Mouse (Mus musculus) neural tube, embryonic 14.5 days (tissue): ENCODE data around the gene Ktn1. TPM values are rescaled to one million over a fixed set of nuclear protein-coding genes. Genes with fewer than 3 reads are reported as not detected.

Experiments used
- ATAC-seq: fragments of 200-750 bp; cut with Nextera tagmentation; 2 replicates; pipeline ENCODE4 v1.8.0; 2017; ENCODE audit warnings: low read depth, mild to moderate bottlenecking, moderate TSS enrichment, moderate library complexity
- H3K27ac ChIP-seq: fragments of 300-500 bp; sonication (generic); 2 replicates; pipeline ENCODE4 v1.5.1; 2014; ENCODE audit warnings: low read depth, mild to moderate bottlenecking, control low read depth, low read length, moderate library complexity, mixed read lengths
- H3K27me3 ChIP-seq: fragments of 300-500 bp; sonication (generic); 2 replicates; pipeline ENCODE4 v1.6.1; 2014; ENCODE audit warnings: low read length; ENCODE audit not compliant: control insufficient read depth, insufficient read depth
- H3K36me3 ChIP-seq: fragments of 300-500 bp; sonication (generic); 2 replicates; pipeline ENCODE4 v1.6.1; 2014; ENCODE audit warnings: low read length, mixed read lengths; ENCODE audit not compliant: control insufficient read depth, insufficient read depth
- H3K4me1 ChIP-seq: fragments of 300-500 bp; sonication (generic); 2 replicates; pipeline ENCODE4 v1.6.1; 2014; ENCODE audit warnings: low read length; ENCODE audit not compliant: control insufficient read depth, insufficient read depth
- H3K4me2 ChIP-seq: fragments of 300-500 bp; sonication (generic); 2 replicates; pipeline ENCODE4 v1.6.1; 2014; ENCODE audit warnings: mild to moderate bottlenecking, low read depth, low read length, control low read depth
- H3K4me3 ChIP-seq: fragments of 300-500 bp; sonication (generic); 2 replicates; pipeline ENCODE4 v1.5.1; 2014; ENCODE audit warnings: low read depth, low read length, control low read depth, mixed read lengths
- H3K9ac ChIP-seq: fragments of 300-500 bp; sonication (generic); replicated peaks from 2 replicates; pipeline ENCODE4 v1.6.1; 2014; ENCODE audit warnings: low read depth, mild to moderate bottlenecking, control low read depth, low read length, mixed read lengths
- H3K9me3 ChIP-seq: fragments of 300-500 bp; sonication (generic); 2 replicates; pipeline ENCODE4 v1.6.1; 2016; ENCODE audit warnings: low read length; ENCODE audit not compliant: control insufficient read depth
- WGBS: fragments of 180-500 bp; shearing (Covaris S2); extraction: QIAGEN DNeasy Blood & Tissue Kit; methylation state at CpG from one replicate; pipeline ENCODE4 v1.1.7; 2014; 5-methylcytosine and 5-hydroxymethylcytosine counted together
- polyA plus RNA-seq: library from polyadenylated mRNA; unstranded; fragments of >200 nt; fragmentation: Nextera tagmentation; extraction: Ambion mirVana; gene quantifications from 2 replicates; pipeline ENCODE4 v1.2.1, GENCODE M21; 2014

Gene Ktn1
- polyA plus RNA-seq, 1 experiment from 2014 or later: 88.7 TPM

DNA sequence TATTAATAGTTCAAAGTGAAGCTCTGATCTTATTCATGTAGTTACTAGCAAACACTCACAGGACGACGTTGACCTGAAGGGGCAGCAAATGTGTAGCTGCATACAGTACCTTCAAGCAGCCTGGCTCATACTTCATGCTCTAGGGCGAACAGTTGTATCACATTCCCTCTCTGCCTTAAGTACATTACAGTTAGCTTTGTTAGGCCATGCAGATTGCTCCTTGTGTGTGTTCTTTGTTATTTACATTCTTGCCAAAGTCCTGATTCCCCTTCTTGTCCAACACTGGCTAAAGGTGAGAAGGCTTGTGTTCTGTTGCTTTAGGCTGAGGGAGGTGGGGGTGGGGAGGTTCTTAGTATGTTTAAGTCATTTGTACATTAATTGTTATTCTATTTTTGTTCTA lies 61.3 kb downstream of the Ktn1 start:
- Histone ChIP-seq H3K4me3 (no peak overlapping the region), H3K27ac (no peak overlapping the region), H3K4me1 (no peaks in the 10 kb centered on the region), H3K4me2 (no peak overlapping the region), H3K36me3 (peaks cover 38% of the 10 kb centered on the region), H3K27me3 (no peaks in the 10 kb centered on the region), H3K9me3 (no peaks in the 10 kb centered on the region), H3K9ac (no peak overlapping the region)
- ATAC-seq: no peak
- 84% methylated on average over 3 of the region's 3 CpGs for WGBS

DNA sequence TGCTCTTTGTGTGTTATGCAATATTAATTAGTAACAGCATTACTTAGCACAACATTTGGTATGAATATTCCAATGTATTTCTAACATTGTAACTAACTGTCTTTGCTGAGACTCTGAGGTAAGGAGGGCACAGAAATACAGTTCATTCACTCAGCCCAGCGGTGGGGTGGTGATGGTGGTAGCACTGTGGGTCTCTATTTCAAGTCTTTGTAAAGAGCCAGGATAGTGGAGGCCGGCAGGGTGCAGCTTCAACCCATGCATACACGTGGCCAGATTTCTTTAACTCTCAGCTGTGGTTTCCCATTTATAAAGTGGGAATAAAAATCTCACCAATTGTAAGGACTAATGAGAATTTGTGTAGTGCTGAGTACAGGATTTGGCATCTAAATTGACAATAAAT lies 67.5 kb downstream of the Ktn1 start:
- no peaks in the 10 kb centered on the region for H3K27me3 ChIP-seq
- H3K9me3 ChIP-seq: no peaks in the 10 kb centered on the region
- peaks cover 14% of the 10 kb centered on the region for H3K36me3 ChIP-seq
- no peak overlapping the region for H3K4me3 ChIP-seq
- H3K9ac ChIP-seq: no peak overlapping the region
- no peak overlapping the region for H3K4me2 ChIP-seq
- H3K27ac ChIP-seq: no peak overlapping the region
- H3K4me1 ChIP-seq: no peaks in the 10 kb centered on the region
- 89% methylated on average over 3 of the region's 3 CpGs for WGBS
- ATAC-seq: no peak

DNA sequence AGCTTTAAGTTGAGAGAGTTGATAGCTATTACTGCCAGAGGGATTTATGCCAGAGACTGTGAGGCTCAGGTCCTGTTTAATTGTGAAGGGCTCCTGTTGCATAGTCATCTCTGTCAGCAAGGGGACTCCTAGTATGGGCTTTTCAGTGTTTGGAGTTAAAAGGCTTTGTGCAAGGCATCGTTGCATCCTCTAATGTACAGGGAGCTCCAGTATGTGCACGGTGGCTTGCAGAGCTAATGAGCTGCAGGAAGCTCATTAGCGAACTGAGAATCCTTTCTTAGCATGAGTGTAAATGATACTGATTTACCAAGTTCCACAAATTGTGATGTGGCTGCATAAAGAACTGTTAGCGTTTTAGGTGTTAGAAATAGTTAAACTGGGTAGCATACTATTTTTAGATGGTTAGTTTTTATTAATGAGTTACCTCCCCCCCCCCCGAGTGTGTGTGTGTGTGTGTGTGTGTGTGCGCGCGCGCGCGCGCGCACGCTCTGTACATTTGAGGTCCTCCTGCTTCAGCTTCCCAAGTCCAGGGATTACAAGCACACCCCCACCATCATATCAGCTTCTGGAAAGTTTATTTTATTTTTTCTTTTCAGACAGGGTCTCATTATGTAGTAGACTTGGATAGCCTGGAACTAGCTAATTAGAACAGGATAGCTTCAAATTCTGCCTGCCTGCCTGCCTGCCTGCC lies 69.8 kb downstream of the Ktn1 start:
- no peak overlapping the region for H3K9ac ChIP-seq
- no peak overlapping the region for H3K27ac ChIP-seq
- H3K4me3 ChIP-seq: no peak overlapping the region
- H3K36me3 ChIP-seq: peaks cover 8% of the 10 kb centered on the region
- no peak overlapping the region for H3K4me2 ChIP-seq
- 93% methylated on average over 14 of the region's 14 CpGs for WGBS
- no peak for ATAC-seq
- no peaks in the 10 kb centered on the region for H3K4me1 ChIP-seq
- no peaks in the 10 kb centered on the region for H3K9me3 ChIP-seq
- no peaks in the 10 kb centered on the region for H3K27me3 ChIP-seq

DNA sequence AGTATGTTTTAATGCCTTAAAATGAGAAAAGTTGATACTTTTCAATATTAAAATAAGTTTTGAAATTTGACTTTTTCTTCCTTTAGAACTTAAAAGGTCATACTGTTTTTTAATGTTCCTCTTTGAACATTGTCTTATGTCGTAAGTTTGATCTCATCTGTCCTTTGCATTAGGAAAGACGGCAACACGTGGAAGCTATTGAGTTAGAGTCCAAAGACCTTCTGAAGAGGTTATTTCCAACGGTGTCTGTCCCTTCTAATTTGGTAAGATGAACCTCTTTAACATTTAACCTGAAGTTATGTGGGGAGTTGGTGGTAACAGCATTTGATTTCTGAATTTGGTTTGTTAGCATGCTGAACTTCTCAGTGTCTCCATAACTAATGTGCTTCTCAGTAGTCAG lies 71.8 kb downstream of the Ktn1 start:
- 94% methylated on average over 4 of the region's 4 CpGs for WGBS
- no peaks in the 10 kb centered on the region for H3K9me3 ChIP-seq
- H3K4me3 ChIP-seq: no peak overlapping the region
- no peak overlapping the region for H3K4me2 ChIP-seq
- H3K27me3 ChIP-seq: no peaks in the 10 kb centered on the region
- H3K9ac ChIP-seq: no peak overlapping the region
- H3K27ac ChIP-seq: no peak overlapping the region
- ATAC-seq: no peak
- no peaks in the 10 kb centered on the region for H3K4me1 ChIP-seq
- H3K36me3 ChIP-seq: peaks cover 20% of the 10 kb centered on the region

DNA sequence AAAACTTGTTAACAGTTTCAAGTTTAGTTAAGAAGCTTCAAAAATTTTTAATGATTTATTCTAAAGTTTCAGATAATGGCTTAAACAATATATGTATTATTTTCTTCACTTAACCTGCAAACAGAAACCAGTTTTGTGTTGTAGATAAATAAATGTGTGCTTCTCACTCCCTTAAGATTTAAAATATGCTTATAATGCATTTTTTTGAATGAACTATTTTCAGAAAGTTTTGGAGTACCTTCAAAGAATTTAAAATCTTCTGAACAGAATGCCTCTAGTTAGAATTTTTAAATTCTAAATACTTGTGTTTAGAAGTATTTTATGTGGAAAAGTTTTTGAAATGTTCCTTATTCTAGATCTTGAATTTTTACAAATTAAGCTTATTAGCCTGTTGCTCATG lies 74.8 kb downstream of the Ktn1 start:
- no peaks in the 10 kb centered on the region for H3K4me1 ChIP-seq
- H3K27ac ChIP-seq: no peak overlapping the region
- H3K4me2 ChIP-seq: no peak overlapping the region
- ATAC-seq: no peak
- H3K9ac ChIP-seq: no peak overlapping the region
- H3K27me3 ChIP-seq: no peaks in the 10 kb centered on the region
- no peak overlapping the region for H3K4me3 ChIP-seq
- peaks cover 40% of the 10 kb centered on the region for H3K36me3 ChIP-seq
- no peaks in the 10 kb centered on the region for H3K9me3 ChIP-seq

DNA sequence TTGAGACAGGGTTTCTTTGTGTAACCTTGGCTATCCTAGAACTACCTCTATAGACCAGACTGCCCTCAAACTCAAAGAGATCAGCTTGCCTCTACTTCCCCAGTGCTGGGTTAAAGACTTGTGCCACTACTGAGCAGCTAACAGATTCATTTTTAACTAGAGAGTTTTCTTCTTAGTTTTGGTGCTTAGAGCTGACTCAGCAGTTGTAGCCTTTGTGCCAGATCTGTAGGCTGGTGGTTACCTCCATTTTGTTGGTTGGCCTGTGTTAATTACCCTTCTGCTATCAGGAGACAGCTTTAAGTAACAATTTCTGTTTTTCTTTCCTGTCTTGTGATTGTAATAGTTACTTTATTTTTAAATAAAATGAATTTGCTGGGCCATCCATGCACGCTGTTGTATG lies 80.3 kb downstream of the Ktn1 start:
- H3K4me1 ChIP-seq: no peaks in the 10 kb centered on the region
- H3K27me3 ChIP-seq: no peaks in the 10 kb centered on the region
- H3K9ac ChIP-seq: no peak overlapping the region
- H3K27ac ChIP-seq: no peak overlapping the region
- H3K4me3 ChIP-seq: no peak overlapping the region
- peaks cover 66% of the 10 kb centered on the region for H3K36me3 ChIP-seq
- H3K9me3 ChIP-seq: no peaks in the 10 kb centered on the region
- H3K4me2 ChIP-seq: no peak overlapping the region
- no peak for ATAC-seq
- WGBS: 95% methylated on average over 1 of the region's 1 CpGs

DNA sequence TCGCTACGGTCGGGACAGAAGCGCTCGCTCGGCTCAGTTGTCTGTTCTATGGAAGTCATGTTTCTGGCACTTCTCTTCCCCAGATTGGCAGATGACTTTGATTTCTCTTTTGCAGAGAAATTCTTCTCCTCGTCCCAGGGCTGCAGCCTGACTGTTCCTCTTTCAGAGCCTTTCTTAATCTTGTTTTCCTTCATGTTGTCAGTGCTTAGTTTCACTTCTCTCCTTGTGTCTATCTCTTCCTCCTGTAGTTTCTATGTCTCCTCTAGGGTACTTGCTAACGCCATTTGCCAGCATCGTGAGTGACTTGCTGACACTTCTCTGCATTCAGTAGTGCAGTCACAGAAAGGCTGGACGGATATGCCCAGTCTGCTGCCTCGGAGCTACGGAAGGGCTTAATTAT lies 87.1 kb downstream of the Ktn1 start:
- 97% methylated on average over 12 of the region's 12 CpGs for whole genome bisulfite sequencing
- no peak for ATAC-seq

DNA sequence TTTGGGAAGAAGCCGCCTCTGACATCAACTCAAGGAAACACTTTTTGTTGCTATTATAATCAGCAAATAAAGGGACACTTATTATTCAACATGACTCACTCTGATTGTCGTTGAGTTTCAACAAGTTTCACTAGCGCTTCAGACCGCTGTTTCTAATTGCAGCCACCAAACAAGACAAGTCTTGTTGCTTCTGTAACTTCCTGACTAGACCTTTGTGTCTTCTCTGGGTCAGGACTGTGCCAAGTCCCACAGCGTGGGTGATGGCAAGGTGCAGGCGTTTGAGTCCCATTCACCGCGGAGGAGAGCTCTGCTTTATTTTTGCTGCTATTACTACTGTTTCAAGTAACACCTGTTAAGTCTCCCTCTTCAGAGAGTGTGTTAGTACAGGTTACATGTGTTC lies 88.2 kb downstream of the Ktn1 start:
- 93% methylated on average over 8 of the region's 8 CpGs for WGBS
- Histone ChIP-seq H3K9ac (no peak overlapping the region), H3K27ac (no peak overlapping the region), H3K27me3 (no peaks in the 10 kb centered on the region), H3K4me3 (no peak overlapping the region), H3K36me3 (peaks cover 41% of the 10 kb centered on the region), H3K4me2 (no peak overlapping the region), H3K9me3 (no peaks in the 10 kb centered on the region), H3K4me1 (no peaks in the 10 kb centered on the region)
- ATAC-seq: no peak

More for the DNA sequence above, 87.1 kb downstream of the Ktn1 start:
- Histone ChIP-seq H3K9ac (no peak overlapping the region), H3K9me3 (no peaks in the 10 kb centered on the region), H3K4me3 (no peak overlapping the region), H3K27me3 (no peaks in the 10 kb centered on the region), H3K4me1 (no peaks in the 10 kb centered on the region), H3K27ac (no peak overlapping the region), H3K4me2 (no peak overlapping the region), H3K36me3 (peaks cover 41% of the 10 kb centered on the region)

DNA sequence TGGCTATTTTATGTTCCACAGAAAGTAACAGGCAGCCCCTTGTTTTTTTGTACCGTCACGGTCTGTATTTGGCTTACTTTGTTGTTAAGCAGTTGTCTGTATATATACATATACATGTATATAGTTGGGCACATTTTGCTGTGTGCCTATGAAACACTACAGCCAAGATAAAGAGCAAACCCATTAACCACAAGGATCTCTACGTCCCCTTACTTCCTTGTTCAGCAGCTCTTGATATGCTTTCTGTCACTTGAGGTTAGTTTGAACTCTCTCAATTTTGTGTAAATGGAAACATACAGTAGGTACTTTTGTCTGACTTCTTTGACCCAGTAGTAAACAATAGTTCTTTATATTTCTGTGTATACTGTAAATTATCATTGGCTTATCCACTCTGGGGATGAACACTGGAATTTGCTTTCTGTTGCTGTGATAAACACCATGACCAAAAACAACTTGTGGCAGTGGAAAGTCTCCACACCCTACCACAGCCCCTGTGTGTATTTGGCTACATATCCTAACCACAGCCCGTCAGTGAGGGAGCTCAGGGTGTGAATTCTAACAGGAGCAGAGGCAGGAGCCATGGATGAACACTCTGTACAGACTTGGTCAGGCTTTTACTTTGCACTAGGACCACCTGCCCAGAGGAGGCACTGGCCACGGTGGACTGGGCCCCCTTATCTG lies 92.2 kb downstream of the Ktn1 start:
- no peak overlapping the region for H3K4me2 ChIP-seq
- no peak overlapping the region for H3K9ac ChIP-seq
- 94% methylated on average over 5 of the region's 5 CpGs for WGBS
- no peak overlapping the region for H3K4me3 ChIP-seq
- ATAC-seq: no peak
- peaks cover 22% of the 10 kb centered on the region for H3K36me3 ChIP-seq
- H3K27ac ChIP-seq: no peak overlapping the region
- H3K4me1 ChIP-seq: no peaks in the 10 kb centered on the region
- H3K27me3 ChIP-seq: no peaks in the 10 kb centered on the region
- no peaks in the 10 kb centered on the region for H3K9me3 ChIP-seq
